Mouse (Mus musculus) C2C12 (cell line): ENCODE results near the gene Tubb2b. TPM values are rescaled to one million over a fixed set of nuclear protein-coding genes. Genes with fewer than 3 reads are reported as not detected.

ENCODE experiments used
- H3K27me3 ChIP-seq: one replicate; pipeline ENCODE4 v1.6.1; 2011; ENCODE audit not compliant: control insufficient read depth, insufficient read depth, insufficient read length
- H3K36me3 ChIP-seq: one replicate; pipeline ENCODE4 v1.6.1; 2011; ENCODE audit not compliant: control insufficient read depth, insufficient read depth
- H3K4me3 ChIP-seq: one replicate; pipeline ENCODE4 v1.5.1; 2011; ENCODE audit warnings: mild to moderate bottlenecking, control low read depth; ENCODE audit not compliant: poor library complexity, insufficient read depth, severe bottlenecking
- H3K79me2 ChIP-seq: one replicate; pipeline ENCODE4 v1.6.1; 2011; ENCODE audit not compliant: control insufficient read depth, insufficient read depth
- H3K79me3 ChIP-seq: one replicate; pipeline ENCODE4 v1.6.1; 2011; ENCODE audit warnings: low read depth, control low read depth
- H3ac ChIP-seq: one replicate; pipeline ENCODE3; 2011; ENCODE audit warnings: low read depth; ENCODE audit not compliant: control insufficient read depth, insufficient read length
- CEBPB ChIP-seq: IDR thresholded peaks from one replicate; pipeline ENCODE4 v1.6.1; 2011; ENCODE audit warnings: low read depth, mild to moderate bottlenecking, control low read depth, moderate library complexity
- CTCF ChIP-seq: IDR thresholded peaks from one replicate; pipeline ENCODE4 v1.5.1; 2011; ENCODE audit not compliant: control insufficient read depth, insufficient read depth, insufficient read length
- FOSL1 ChIP-seq: IDR thresholded peaks from one replicate; pipeline ENCODE4 v1.8.0; 2011; ENCODE audit warnings: mild to moderate bottlenecking, low read length; ENCODE audit not compliant: poor library complexity, insufficient read depth, severe bottlenecking
- MAX ChIP-seq: IDR thresholded peaks from one replicate; pipeline ENCODE4 v1.6.1; 2011; ENCODE audit warnings: mild to moderate bottlenecking, control low read depth
- MYOD1 ChIP-seq: IDR thresholded peaks from one replicate; pipeline ENCODE4 v1.6.1; 2011; ENCODE audit warnings: low read depth; ENCODE audit not compliant: control insufficient read depth, insufficient read length
- MYOG ChIP-seq: IDR thresholded peaks from one replicate; pipeline ENCODE4 v1.6.1; 2011; ENCODE audit not compliant: control insufficient read depth, insufficient read length; ENCODE audit errors: extremely low read depth
- USF1 ChIP-seq: IDR thresholded peaks from one replicate; pipeline ENCODE4 v1.6.1; 2011; ENCODE audit warnings: low read depth, mild to moderate bottlenecking, control low read depth, moderate library complexity
- long read RNA-seq, 2 experiments: library from polyadenylated mRNA; unstranded; transcript quantifications; one replicate each; pipeline ENCODE4 v2.0.0; 2019 to 2020
- polyA plus RNA-seq: library from polyadenylated mRNA; unstranded; fragments of >200 nt; fragmentation: generic; extraction: Trizol; gene quantifications from one replicate; pipeline ENCODE4 v1.2.1, GENCODE M21; 2012; ENCODE audit warnings: missing spikeins

Tubb2b gene
- 216 TPM for polyA plus RNA-seq
- long read RNA-seq, experiment 1, transcript Tubb2b-201 (4 exons, 2,182 nt): major isoform, 41 of 52 reads
- long read RNA-seq, experiment 1, partial matches to known transcripts: 2 of 52 reads
- long read RNA-seq, experiment 1, other reads (novel, unspliced or antisense): 9 of 52 reads
- long read RNA-seq, experiment 2, transcript Tubb2b-201 (4 exons, 2,182 nt): major isoform, 141 of 144 reads
- long read RNA-seq, experiment 2, partial matches to known transcripts: 1 of 144 reads
- long read RNA-seq, experiment 2, other reads (novel, unspliced or antisense): 2 of 144 reads

- peak within 1 kb of the TSS; percentile 77 for H3ac ChIP-seq
- H3K79me2 ChIP-seq: peaks cover 22% of the 10 kb centered on the region
- H3K27me3 ChIP-seq: no peaks in the 10 kb centered on the region
- TF ChIP-seq CEBPB (no peak), MYOG (no peak), FOSL1 (no peak), MAX (no peak), USF1 (no peak), CTCF (no peak), MYOD1 (no peak)
- peak within 1 kb of the TSS; percentile 72 for H3K4me3 ChIP-seq
- peaks cover 22% of the 10 kb centered on the region for H3K36me3 ChIP-seq
- peaks cover 11% of the 10 kb centered on the region for H3K79me3 ChIP-seq
Observed at GRCm38 (mm10) chr13:34130226-34130731, at the start of gene Tubb2b. Gene Tubb2b, minus strand, starts transcription at chr13:34130466.

GRCm38 (mm10) chr13:34174025-34174424 lies 43.8 kb upstream of the Tubb2b start:
- TF ChIP-seq MYOD1 (no peak), MAX (no peak), CTCF (no peak), USF1 (no peak), MYOG (no peak), CEBPB (no peak), FOSL1 (no peak)
- Histone ChIP-seq H3K79me3 (no peaks in the 10 kb centered on the region), H3K27me3 (no peaks in the 10 kb centered on the region), H3ac (no peak overlapping the region), H3K4me3 (no peak overlapping the region), H3K79me2 (no peaks in the 10 kb centered on the region), H3K36me3 (peaks cover 14% of the 10 kb centered on the region)

GRCm38 (mm10) chr13:34163304-34163975 lies 33.2 kb upstream of the Tubb2b start:
- Histone ChIP-seq H3K4me3 (peak overlapping the region; percentile 51), H3K79me2 (peaks cover 32% of the 10 kb centered on the region), H3K36me3 (no peaks in the 10 kb centered on the region), H3K27me3 (no peaks in the 10 kb centered on the region), H3K79me3 (peaks cover 5% of the 10 kb centered on the region), H3ac (peak overlapping the region; percentile 46)
- TF ChIP-seq USF1 (peak; percentile 92), MAX (no peak), MYOG (no peak)

DNA sequence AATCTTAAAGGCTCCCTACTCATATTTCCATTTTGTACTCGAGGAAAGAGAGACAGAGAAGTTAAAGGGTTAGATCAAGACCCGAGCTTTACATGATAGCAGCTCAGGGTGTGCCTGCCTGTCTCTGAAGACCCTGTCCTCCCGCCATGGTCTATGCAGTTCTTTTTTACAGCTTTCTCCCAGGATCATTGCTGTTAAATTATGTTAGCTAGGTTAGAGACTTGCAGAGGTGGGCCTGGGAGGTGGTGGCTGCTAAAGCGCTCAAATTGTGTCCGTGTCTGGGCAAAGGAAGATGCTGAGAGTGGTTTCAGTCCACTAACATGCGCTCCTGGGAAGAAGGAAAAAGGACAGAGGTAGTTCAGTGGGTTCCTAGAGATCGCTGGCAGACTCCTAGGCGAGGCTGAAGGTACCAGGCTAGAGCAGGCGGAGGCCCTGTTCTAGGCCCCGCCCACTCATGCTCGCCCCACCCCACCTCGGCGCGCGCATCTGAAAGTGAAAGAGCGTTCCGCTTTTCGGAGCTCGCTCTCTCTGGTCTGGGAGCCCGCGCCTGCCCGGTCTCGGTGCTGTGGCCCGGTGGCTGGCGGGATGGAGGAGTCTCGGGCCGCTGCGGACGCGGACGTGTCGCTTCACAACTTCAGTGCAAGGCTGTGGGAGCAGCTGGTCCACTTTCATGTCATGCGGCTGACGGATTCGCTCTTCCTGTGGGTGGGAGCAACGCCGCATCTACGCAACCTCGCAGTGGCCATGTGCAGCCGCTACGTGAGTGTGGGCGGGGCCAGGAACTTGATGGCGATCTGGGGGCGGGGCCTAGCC lies 32.4 kb upstream of the Tubb2b start, which contains the start of gene Psmg4:
Gene Psmg4, plus strand, starts transcription at position 474 of the 813 bp plus-strand sequence.
- TF ChIP-seq MYOD1 (no peak), MAX (peak; percentile 27)
- H3K36me3 ChIP-seq: no peaks in the 10 kb centered on the region
- peaks cover 5% of the 10 kb centered on the region for H3K79me3 ChIP-seq
- H3K79me2 ChIP-seq: peaks cover 32% of the 10 kb centered on the region
- peak within 1 kb of the TSS; percentile 51 for H3K4me3 ChIP-seq
- no peaks in the 10 kb centered on the region for H3K27me3 ChIP-seq
- peak within 1 kb of the TSS; percentile 96 for H3ac ChIP-seq

GRCm38 (mm10) chr13:34159926-34160325 lies 29.7 kb upstream of the Tubb2b start:
- H3K27me3 ChIP-seq: no peaks in the 10 kb centered on the region
- H3ac ChIP-seq: no peak overlapping the region

More at GRCm38 (mm10) chr13:34159926-34160325, 29.7 kb upstream of the Tubb2b start:
- H3K79me2 ChIP-seq: peaks cover 17% of the 10 kb centered on the region
- no peak overlapping the region for H3K4me3 ChIP-seq
- no peaks in the 10 kb centered on the region for H3K36me3 ChIP-seq
- TF ChIP-seq MYOD1 (no peak), FOSL1 (no peak), MYOG (no peak), CTCF (no peak), MAX (no peak), CEBPB (no peak), USF1 (no peak)
- peaks cover 4% of the 10 kb centered on the region for H3K79me3 ChIP-seq
